Mouse (Mus musculus) stomach, embryonic 14.5 days (tissue): ENCODE results near the gene Daam1. TPM values are rescaled to one million over a fixed set of nuclear protein-coding genes. Genes with fewer than 3 reads are reported as not detected.

Source experiments
- ATAC-seq: fragments of 200-750 bp; cut with Nextera tagmentation; 2 replicates; pipeline ENCODE4 v1.8.0; 2017; ENCODE audit warnings: low read depth, moderate TSS enrichment; ENCODE audit not compliant: insufficient number of reproducible peaks, insufficient read depth, low FRiP score
- H3K27ac ChIP-seq: fragments of 300-500 bp; sonication (generic); 2 replicates; pipeline ENCODE4 v1.5.1; 2014; ENCODE audit warnings: mild to moderate bottlenecking, low read length, moderate library complexity, mixed read lengths
- H3K27me3 ChIP-seq: fragments of 300-500 bp; sonication (generic); 2 replicates; pipeline ENCODE4 v1.6.1; 2014; ENCODE audit warnings: low read length, control low read depth, mixed read lengths; ENCODE audit not compliant: control insufficient read depth, insufficient read depth
- H3K36me3 ChIP-seq: fragments of 300-500 bp; sonication (generic); 2 replicates; pipeline ENCODE4 v1.6.1; 2014; ENCODE audit warnings: mild to moderate bottlenecking, control low read depth, low read length, moderate library complexity, mixed read lengths; ENCODE audit not compliant: control insufficient read depth, insufficient read depth
- H3K4me1 ChIP-seq: fragments of 300-500 bp; sonication (generic); 2 replicates; pipeline ENCODE4 v1.6.1; 2014; ENCODE audit warnings: low read length, control low read depth, mixed read lengths; ENCODE audit not compliant: control insufficient read depth, insufficient read depth
- H3K4me2 ChIP-seq: fragments of 300-500 bp; sonication (generic); replicated peaks from 2 replicates; pipeline ENCODE4 v1.6.1; 2014; ENCODE audit warnings: low read depth, low read length, control low read depth
- H3K4me3 ChIP-seq: fragments of 300-500 bp; sonication (generic); 2 replicates; pipeline ENCODE4 v1.5.1; 2014; ENCODE audit warnings: low read depth, low read length, control low read depth
- H3K9ac ChIP-seq: fragments of 300-500 bp; sonication (generic); replicated peaks from 2 replicates; pipeline ENCODE4 v1.6.1; 2014; ENCODE audit warnings: low read depth, mild to moderate bottlenecking, control low read depth, low read length, moderate library complexity, mixed read lengths
- H3K9me3 ChIP-seq: fragments of 300-500 bp; sonication (generic); 2 replicates; pipeline ENCODE4 v1.6.1; 2016; ENCODE audit warnings: low read depth, low read length, control low read depth; ENCODE audit not compliant: control insufficient read depth
- WGBS: fragments of 180-500 bp; shearing (Covaris S2); extraction: QIAGEN DNeasy Blood & Tissue Kit; methylation state at CpG from one replicate; pipeline ENCODE4 v1.1.7; 2014; 5-methylcytosine and 5-hydroxymethylcytosine counted together
- polyA plus RNA-seq: library from polyadenylated mRNA; unstranded; fragments of >200 nt; fragmentation: Nextera tagmentation; extraction: Ambion mirVana; gene quantifications from 2 replicates; pipeline ENCODE4 v1.2.1, GENCODE M21; 2014

The Daam1 gene
- polyA plus RNA-seq, 1 experiment from 2014 or later = 18.6 TPM

DNA sequence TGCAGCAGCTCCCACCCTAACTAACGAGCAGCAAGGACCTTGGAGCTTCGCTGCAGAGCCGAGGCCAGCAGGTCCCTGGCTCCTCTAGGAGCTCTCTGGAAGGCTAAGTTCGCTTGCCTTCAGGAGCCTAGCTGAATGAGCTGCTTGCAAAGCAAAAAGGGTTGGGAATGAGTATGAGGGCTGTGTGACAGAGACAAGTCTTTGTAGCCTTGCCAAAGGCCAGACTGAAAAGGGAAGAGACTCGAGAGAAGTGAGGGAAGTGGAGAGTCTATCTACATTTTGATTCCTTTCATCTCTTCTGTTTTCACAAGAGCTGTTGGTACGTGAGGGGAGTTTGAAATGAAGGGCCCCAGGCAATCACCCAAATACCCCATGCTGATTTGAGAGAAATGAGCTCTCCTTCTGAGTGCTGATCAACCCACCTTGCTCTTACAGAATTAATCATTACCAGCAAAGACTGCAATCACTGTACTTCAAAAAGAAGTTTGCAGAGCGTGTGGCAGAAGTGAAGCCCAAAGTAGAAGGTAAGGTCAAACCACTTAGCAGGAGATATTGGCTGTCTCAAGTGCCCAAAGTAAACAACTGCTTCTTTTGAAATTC is 145.6 kb downstream of the Daam1 start:
- H3K9ac ChIP-seq = no peak overlapping the region
- H3K36me3 ChIP-seq = peaks cover 25% of the 10 kb centered on the region
- H3K4me1 ChIP-seq = peaks cover 7% of the 10 kb centered on the region; the same call in 1 of the 2 replicates
- no peaks in the 10 kb centered on the region for H3K27me3 ChIP-seq
- H3K27ac ChIP-seq = no peak overlapping the region
- no peak overlapping the region for H3K4me3 ChIP-seq
- no peaks in the 10 kb centered on the region for H3K9me3 ChIP-seq
- no peak overlapping the region for H3K4me2 ChIP-seq
- WGBS = 58% methylated on average over 7 of the region's 7 CpGs
- ATAC-seq = no peak

DNA sequence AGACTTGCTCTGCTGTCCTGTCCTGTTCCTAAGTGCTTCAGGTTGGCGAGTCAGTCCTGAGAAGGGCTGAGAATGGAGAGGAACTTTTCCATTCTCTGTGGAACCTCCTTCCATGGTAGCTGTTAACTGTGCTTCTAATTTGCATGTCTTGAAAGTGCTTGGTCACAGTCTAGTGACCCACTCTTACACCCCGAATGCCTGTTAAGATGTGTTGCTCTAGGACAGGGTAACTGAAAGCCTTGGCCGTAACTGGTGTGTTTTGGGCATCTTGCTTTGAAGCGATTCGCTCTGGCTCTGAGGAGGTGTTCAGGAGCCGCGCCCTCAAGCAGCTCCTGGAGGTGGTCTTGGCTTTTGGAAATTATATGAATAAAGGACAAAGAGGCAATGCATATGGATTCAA is 146.5 kb downstream of the Daam1 start:
- Histone ChIP-seq H3K36me3 (peaks cover 20% of the 10 kb centered on the region), H3K9me3 (no peaks in the 10 kb centered on the region), H3K4me3 (no peak overlapping the region), H3K9ac (no peak overlapping the region), H3K4me1 (peaks cover 6% of the 10 kb centered on the region; the same call in 1 of the 2 replicates), H3K4me2 (no peak overlapping the region), H3K27ac (no peak overlapping the region), H3K27me3 (no peaks in the 10 kb centered on the region)
- no peak for ATAC-seq
- 94% methylated on average over 7 of the region's 7 CpGs for WGBS

DNA sequence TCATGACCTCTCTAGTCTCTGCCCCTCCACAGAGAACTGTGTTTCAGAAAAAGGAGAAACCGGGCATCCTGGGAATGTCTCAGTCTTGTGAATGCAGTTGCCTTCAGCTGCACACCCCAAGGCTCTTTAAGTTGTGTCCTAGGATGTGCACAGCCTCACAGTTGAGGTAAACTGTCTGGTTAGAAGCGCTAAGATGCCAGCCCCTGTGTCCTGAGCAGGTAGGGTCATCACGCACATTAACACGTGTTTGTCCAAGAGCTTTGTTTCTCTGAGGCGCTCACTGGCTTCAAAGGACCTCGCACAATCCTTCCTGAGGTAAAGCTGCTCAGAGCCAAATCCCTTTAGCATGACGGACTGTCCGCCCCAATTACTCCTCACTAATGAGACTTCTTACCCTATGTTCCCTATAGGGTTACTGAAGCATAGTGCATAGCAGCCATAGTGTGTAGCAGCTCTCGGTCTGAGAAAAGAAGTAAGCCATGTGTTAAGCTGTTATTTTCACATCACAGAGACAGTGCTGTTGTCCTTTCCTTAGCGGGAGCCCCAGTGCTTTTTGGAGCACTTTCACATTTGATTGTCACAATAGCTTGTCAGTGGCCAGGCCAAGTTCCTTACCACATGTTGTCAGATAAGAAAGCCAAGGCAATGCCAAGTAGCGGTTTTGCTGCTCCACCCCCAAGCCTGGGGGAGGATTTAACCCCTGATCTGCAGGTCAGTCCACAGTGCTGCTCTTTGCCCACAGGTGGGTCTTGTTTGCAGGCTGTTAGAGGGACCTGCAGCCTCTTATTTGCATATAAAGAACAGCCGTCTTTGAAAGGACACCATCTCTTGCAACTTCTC is 147.9 kb downstream of the Daam1 start:
- Histone ChIP-seq H3K4me2 (no peak overlapping the region), H3K9ac (no peak overlapping the region), H3K36me3 (peaks cover 30% of the 10 kb centered on the region), H3K4me1 (no peaks in the 10 kb centered on the region), H3K4me3 (no peak overlapping the region), H3K9me3 (no peaks in the 10 kb centered on the region), H3K27ac (no peak overlapping the region), H3K27me3 (no peaks in the 10 kb centered on the region)
- ATAC-seq = no peak
- WGBS = 72% methylated on average over 12 of the region's 12 CpGs

DNA sequence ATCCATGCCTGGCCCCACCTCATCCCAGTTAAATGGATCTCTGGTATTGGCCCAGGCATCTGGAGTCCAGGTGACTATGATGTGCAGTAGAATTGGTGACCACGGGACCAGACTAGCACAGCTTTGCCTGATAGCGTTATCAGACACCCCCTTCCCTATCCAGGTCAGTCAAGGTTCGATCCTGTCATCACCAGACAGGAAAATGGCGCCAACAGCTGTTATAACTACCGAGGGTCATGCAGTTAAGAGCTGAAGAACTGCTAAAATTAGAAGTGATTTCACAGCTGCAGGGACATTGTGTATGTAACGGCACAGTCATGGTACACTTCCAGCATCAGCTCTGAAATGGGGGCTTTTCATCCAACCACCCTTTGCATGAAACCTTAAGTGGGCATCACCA is 149.3 kb downstream of the Daam1 start:
- no peak overlapping the region for H3K9ac ChIP-seq
- no peaks in the 10 kb centered on the region for H3K4me1 ChIP-seq
- ATAC-seq = no peak
- 76% methylated on average over 6 of the region's 6 CpGs for WGBS
- H3K36me3 ChIP-seq = peaks cover 38% of the 10 kb centered on the region
- no peak overlapping the region for H3K27ac ChIP-seq
- no peaks in the 10 kb centered on the region for H3K27me3 ChIP-seq
- no peak overlapping the region for H3K4me2 ChIP-seq
- no peaks in the 10 kb centered on the region for H3K9me3 ChIP-seq
- no peak overlapping the region for H3K4me3 ChIP-seq

DNA sequence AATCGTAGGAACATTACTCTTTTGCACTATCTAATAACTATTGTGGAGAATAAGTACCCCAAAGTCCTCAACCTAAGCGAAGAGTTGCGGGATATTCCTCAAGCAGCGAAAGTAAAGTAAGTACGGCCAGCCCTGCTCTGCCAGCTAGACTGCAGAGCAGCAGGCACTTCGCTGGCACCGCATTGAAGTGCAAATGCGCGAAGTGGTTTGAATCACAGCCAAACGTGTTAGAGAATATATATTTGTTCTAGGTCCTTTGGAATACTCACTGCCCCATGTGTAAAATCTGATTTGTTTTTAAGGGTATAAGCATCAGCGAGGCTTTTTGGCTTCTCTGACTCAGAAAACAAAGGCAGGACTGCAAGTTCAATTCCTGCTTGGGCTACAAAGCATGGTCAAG is 149.9 kb downstream of the Daam1 start:
- Histone ChIP-seq H3K4me3 (no peak overlapping the region), H3K4me1 (no peaks in the 10 kb centered on the region), H3K36me3 (peaks cover 42% of the 10 kb centered on the region), H3K27me3 (no peaks in the 10 kb centered on the region), H3K9ac (no peak overlapping the region), H3K27ac (no peak overlapping the region), H3K9me3 (no peaks in the 10 kb centered on the region), H3K4me2 (no peak overlapping the region)
- ATAC-seq = no peak
- 90% methylated on average over 11 of the region's 11 CpGs for WGBS

DNA sequence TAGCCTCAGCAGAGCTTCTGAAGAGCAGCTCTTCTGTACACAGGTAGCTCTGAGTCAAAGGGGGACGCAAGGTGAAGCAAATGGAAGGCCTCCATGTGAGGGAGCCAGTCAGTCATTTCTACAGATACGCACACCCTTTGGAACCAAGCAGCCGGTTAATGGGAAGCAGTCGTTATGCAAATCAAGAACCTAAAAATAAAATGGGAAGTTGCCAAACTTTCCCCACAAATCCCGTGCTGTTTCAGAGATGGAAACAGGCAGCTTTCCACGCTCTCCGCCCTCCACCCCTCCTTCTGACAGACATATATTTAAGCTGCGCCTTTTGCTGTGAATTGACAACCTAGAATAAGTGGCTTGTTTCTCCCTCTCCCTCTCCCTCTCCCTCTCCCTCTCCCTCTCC is 150.4 kb downstream of the Daam1 start:
- no peak for ATAC-seq
- Histone ChIP-seq H3K4me2 (no peak overlapping the region), H3K27ac (no peak overlapping the region), H3K27me3 (no peaks in the 10 kb centered on the region), H3K9ac (no peak overlapping the region), H3K9me3 (no peaks in the 10 kb centered on the region), H3K36me3 (peaks cover 45% of the 10 kb centered on the region), H3K4me3 (no peak overlapping the region), H3K4me1 (no peaks in the 10 kb centered on the region)
- WGBS = 71% methylated on average over 8 of the region's 8 CpGs

DNA sequence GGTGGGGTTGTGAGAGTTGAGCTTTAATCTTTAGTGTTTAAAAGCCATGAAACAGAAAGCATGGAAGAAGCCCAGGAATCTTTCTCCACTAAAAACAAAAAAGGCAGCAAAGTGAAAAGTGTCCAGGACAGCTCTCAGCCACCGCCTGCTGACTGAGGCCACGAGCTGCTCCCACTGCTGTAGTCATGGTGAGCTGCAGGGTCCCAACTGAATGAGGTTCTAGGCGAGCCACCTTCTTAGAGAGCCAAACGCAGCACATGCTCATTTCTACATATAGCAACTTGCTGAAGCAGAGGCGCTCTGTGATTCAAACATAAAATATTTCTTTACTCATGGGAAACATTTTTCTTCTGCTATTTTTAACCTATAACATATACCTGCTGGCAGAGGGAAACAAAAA is 150.9 kb downstream of the Daam1 start:
- no peak for ATAC-seq
- no peaks in the 10 kb centered on the region for H3K4me1 ChIP-seq
- no peaks in the 10 kb centered on the region for H3K9me3 ChIP-seq
- peaks cover 43% of the 10 kb centered on the region for H3K36me3 ChIP-seq
- H3K4me3 ChIP-seq = no peak overlapping the region
- H3K9ac ChIP-seq = no peak overlapping the region
- H3K27me3 ChIP-seq = no peaks in the 10 kb centered on the region
- no peak overlapping the region for H3K4me2 ChIP-seq
- 85% methylated on average over 5 of the region's 5 CpGs for WGBS
- H3K27ac ChIP-seq = no peak overlapping the region

DNA sequence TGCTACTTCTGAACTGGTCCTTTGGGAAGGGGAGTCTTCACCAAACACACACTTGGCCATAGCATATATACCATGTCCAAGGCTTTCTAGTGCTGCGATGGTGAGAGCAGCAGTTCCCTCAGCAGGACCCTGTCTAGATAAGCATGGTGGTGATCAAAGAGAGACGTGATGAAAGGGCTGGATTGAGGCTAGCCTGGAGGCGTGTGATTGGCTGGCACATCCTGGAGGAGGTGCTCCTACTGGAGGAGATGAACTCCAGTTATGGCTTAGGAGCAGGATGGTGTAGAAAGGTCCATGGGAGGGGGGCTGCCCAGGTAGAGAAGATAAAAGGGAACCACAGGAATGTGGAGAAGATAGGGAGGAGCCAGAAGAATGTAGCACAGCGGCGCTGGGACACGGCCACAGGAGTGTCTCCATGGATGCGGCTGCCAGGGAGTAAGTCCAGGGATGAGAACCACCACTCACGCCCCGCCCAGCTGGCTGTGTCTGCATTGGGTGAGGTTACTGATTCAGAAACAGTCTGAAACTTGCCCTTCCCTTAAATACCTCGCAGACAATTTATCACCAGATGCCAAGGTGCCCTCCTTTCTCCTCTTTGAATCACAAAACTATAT is 152.3 kb downstream of the Daam1 start:
- no peaks in the 10 kb centered on the region for H3K27me3 ChIP-seq
- H3K36me3 ChIP-seq = peaks cover 37% of the 10 kb centered on the region
- ATAC-seq = no peak

More for the DNA sequence above, 152.3 kb downstream of the Daam1 start:
- Histone ChIP-seq H3K4me1 (no peaks in the 10 kb centered on the region), H3K9me3 (no peaks in the 10 kb centered on the region), H3K4me2 (no peak overlapping the region), H3K4me3 (no peak overlapping the region), H3K9ac (no peak overlapping the region), H3K27ac (no peak overlapping the region)
- WGBS = 72% methylated on average over 10 of the region's 10 CpGs
